Mouse (Mus musculus) midbrain, embryonic 10.5 days (tissue): ENCODE data around the gene Cubn. TPM values are rescaled to one million over a fixed set of nuclear protein-coding genes. Genes with fewer than 3 reads are reported as not detected.

ENCODE experiments used
- DNase-seq: peaks from one replicate; pipeline ENCODE4 v3.0.0-alpha.2; 2017; ENCODE audit warnings: low spot score
- H3K27ac ChIP-seq: fragments of 300-500 bp; sonication (generic); replicated peaks from 2 replicates; pipeline ENCODE4 v1.5.1; 2016; ENCODE audit warnings: mild to moderate bottlenecking
- H3K27me3 ChIP-seq: fragments of 300-500 bp; sonication (generic); 2 replicates; pipeline ENCODE4 v1.6.1; 2016; ENCODE audit warnings: low read depth, mild to moderate bottlenecking; ENCODE audit not compliant: poor library complexity, severe bottlenecking
- H3K36me3 ChIP-seq: fragments of 300-500 bp; sonication (generic); 2 replicates; pipeline ENCODE4 v1.6.1; 2016; ENCODE audit warnings: mild to moderate bottlenecking, moderate library complexity
- H3K4me1 ChIP-seq: fragments of 300-500 bp; sonication (generic); 2 replicates; pipeline ENCODE4 v1.6.1; 2016
- H3K4me3 ChIP-seq: fragments of 300-500 bp; sonication (generic); 2 replicates; pipeline ENCODE4 v1.5.1; 2016; ENCODE audit warnings: mild to moderate bottlenecking, moderate library complexity
- H3K9me3 ChIP-seq: fragments of 300-500 bp; sonication (generic); replicated peaks from 2 replicates; pipeline ENCODE4 v1.6.1; 2016; ENCODE audit warnings: mild to moderate bottlenecking
- WGBS: fragments of 180-500 bp; shearing (Covaris S2); methylation state at CpG from one replicate; pipeline ENCODE4 v1.1.7; 2016; 5-methylcytosine and 5-hydroxymethylcytosine counted together
- polyA plus RNA-seq: library from polyadenylated mRNA; unstranded; fragments of >200 nt; fragmentation: Nextera tagmentation; extraction: Ambion mirVana; gene quantifications from 2 replicates; pipeline ENCODE4 v1.2.1, GENCODE M21; 2016

Gene Cubn
- polyA plus RNA-seq, 1 experiment from 2014 or later = 0.48 TPM

DNA sequence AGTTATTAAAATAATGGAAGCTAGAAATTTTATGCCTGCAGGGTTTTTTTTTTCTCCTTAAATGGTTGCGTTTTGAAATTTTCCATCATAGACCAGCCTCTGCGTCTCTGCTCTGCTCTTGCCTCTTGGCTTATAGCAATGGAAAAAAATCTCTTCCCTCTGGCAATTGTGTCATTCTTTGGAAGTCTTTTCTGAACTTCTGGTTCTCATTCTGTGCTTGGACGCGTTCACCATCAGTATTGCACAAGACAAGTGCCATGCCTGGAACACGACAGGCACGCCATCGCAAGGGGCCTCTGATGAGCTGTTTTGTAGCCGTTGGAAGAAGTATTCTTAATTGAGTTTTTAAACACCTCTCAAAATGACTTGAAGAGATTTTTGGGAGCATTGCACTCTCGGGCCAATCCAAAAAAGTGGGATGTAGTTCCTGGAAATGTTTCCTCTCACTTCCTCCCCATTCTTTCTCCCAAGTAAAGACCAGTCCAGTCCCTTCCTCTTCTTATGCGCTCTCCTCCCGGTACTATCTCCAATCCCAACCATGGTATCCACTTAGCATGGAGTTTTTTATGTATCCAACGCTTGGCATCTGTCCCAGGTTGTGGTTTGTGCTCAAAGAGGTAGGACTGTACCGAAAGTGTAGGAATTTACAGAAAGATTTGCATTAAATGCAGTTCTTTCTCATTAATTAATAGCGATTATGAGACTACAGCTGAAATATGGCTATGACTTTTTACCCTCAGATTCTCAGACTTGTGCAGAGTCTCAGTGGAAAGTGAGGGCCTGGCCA lies 69.4 kb downstream of the Cubn start:
- Histone ChIP-seq H3K4me1 (no peaks in the 10 kb centered on the region), H3K4me3 (no peak overlapping the region), H3K27me3 (no peaks in the 10 kb centered on the region), H3K36me3 (no peaks in the 10 kb centered on the region), H3K9me3 (no peaks in the 10 kb centered on the region), H3K27ac (no peak overlapping the region)
- 93% methylated on average over 14 of the region's 14 CpGs for WGBS
- no peak for DNase-seq

DNA sequence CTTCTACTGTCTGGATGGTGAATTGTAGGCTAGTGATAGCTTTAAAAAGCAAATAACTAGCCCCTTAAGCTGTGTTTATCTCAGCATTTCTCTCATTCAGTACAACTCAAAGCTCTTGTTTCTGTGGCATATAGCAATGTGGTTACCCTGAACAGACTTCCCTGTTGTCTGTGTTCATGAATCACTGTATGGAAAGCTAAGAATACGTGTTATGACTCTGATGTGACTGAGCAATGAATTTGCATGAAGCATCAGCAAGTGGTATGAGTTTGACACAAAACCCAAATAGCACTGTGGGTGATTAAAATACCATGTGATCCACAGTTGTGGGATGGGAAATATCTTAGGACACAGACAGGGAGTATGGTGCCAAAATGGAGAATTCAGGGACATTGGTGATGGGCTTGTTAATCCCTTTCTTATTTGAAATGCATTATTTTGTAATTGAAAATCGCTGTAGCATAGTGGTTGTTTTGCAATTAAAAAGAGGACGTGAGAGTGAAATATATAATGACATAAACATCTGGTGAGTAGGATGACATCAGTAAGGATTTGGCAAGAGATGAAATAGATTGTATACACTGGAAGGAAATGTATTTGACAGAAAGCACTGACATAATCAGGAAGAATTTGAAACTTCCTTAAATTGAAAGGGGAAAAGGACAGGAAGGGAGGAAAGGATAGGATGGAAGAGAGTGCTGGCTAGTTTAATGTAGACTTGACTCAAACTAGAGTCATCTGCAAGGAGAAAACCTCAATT lies 74.7 kb downstream of the Cubn start:
- H3K36me3 ChIP-seq = no peaks in the 10 kb centered on the region
- H3K9me3 ChIP-seq = no peaks in the 10 kb centered on the region
- no peak for DNase-seq
- H3K4me3 ChIP-seq = no peak overlapping the region
- H3K27me3 ChIP-seq = no peaks in the 10 kb centered on the region
- 86% methylated on average over 3 of the region's 3 CpGs for WGBS
- H3K4me1 ChIP-seq = peaks cover 24% of the 10 kb centered on the region
- no peak overlapping the region for H3K27ac ChIP-seq

DNA sequence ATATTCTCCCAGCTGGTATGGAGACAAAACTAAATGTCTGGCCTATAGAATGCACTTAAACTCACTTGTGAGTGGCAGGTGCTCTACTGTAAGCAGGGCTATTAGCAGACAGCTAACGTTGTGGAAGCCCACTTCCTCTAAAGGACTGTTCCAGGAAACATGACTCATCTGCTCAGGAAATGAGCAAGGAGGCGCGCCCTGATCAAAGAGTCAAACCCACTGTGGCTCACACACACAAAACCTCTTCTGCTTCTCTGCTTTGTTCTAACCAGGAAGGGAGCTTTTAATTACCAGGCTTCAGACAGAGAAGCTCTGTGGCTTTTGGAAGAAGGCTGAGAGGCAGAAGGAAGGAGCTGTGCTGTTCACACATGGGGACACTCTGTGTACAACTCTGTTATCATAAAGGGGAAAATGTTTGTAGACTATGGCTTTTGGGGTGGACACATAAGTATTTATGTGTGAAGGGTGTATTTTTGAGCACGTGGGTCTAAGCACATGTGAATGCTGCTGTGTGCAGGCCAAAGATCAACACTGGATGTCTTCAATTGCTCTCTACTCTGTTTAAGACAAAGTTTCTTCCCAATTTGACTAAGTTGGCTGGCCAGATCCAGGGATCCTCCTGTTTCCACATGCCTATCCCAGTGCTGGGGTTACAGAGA lies 78.0 kb downstream of the Cubn start:
- no peaks in the 10 kb centered on the region for H3K27me3 ChIP-seq
- H3K27ac ChIP-seq = peak overlapping the region; percentile 57
- DNase-seq = no peak
- 67% methylated on average over 4 of the region's 4 CpGs for WGBS
- H3K9me3 ChIP-seq = no peaks in the 10 kb centered on the region
- no peaks in the 10 kb centered on the region for H3K36me3 ChIP-seq
- H3K4me1 ChIP-seq = peaks cover 31% of the 10 kb centered on the region
- H3K4me3 ChIP-seq = no peak overlapping the region

DNA sequence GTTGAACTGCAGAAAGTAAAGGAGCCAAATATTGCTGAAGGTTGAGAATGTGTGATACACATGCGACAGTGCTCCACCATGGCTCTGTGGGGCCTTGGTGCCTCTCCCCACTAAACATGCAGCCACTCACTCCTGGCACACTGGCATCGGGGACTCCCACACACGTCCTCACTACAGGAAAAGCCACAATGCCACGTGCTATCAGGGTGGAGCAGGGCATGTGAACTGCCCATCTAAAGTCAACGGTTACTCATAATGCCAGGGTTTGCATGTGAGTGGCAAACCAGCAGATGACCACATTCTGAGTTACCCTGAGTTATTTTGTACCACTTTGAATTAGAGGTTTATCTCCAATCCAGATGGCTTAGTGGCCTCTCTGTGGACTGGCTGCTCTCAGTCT lies 81.0 kb downstream of the Cubn start:
- no peaks in the 10 kb centered on the region for H3K36me3 ChIP-seq
- H3K4me3 ChIP-seq = no peak overlapping the region
- peak overlapping the region; percentile 55; the same call in 1 of the 2 replicates for H3K27ac ChIP-seq
- WGBS = 89% methylated on average over 5 of the region's 5 CpGs
- no peaks in the 10 kb centered on the region for H3K27me3 ChIP-seq
- DNase-seq = no peak
- H3K9me3 ChIP-seq = no peaks in the 10 kb centered on the region
- peaks cover 53% of the 10 kb centered on the region for H3K4me1 ChIP-seq

DNA sequence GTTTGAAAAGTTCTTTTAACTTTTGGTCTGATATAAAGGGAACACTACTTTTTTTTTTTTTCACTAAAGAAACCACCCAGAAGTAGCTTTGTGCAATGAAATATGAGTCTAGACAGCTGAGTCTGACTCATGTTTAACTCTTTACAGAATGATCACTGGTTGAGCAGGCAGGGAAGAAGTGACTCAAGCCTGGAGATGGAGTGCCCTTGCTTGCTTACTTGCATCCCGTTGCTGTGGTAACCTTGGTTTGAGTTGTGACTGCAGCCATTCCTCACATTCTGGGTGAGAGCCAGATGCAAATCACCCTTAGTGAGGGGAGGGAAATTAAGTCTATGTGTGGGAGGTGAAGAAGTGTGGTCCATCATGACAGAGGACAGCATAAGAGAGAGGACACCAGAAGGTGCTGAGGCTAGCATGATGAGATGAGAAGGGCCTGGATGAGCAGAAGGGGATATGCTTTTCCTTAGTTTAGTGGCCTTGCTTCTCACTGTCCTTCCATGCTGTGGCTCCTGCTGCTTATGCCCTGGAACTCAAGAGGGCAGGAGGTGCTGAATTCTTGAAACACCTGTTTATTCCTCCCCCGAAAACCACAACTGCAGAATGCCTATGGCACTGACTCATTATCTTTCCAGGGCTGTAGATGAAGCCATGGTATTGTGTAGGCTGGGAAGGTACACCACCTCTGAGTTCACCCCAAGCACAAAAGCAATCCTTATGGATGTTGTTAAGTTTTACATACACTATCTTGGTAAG lies 81.7 kb downstream of the Cubn start:
- Histone ChIP-seq H3K4me3 (no peak overlapping the region), H3K27me3 (no peaks in the 10 kb centered on the region), H3K36me3 (no peaks in the 10 kb centered on the region), H3K9me3 (no peaks in the 10 kb centered on the region), H3K27ac (peak overlapping the region; percentile 25; the same call in 1 of the 2 replicates), H3K4me1 (peaks cover 46% of the 10 kb centered on the region)
- no peak for DNase-seq
- 80% methylated on average over 2 of the region's 2 CpGs for WGBS

DNA sequence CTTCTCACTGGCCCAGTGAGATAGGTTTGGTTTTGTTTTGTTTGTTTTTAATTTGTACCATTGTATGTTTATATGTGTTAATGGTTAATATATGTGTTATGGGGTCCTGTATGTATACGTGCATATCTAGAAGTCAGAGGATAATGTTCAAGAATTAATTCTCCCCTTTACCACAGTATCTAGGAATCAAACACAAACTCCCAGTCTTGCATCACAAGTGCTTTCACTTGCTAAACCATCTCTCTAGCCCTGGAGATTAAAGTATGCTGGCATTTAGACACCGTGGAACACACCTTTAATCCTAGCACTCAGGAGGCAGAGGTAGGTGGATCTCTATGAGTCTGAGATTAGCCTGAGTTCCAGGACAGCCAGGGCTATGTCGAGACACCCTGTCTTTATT lies 83.3 kb downstream of the Cubn start:
- no peak for DNase-seq
- no peaks in the 10 kb centered on the region for H3K27me3 ChIP-seq
- no peaks in the 10 kb centered on the region for H3K9me3 ChIP-seq
- H3K36me3 ChIP-seq = no peaks in the 10 kb centered on the region
- no peak overlapping the region for H3K4me3 ChIP-seq
- H3K4me1 ChIP-seq = peaks cover 32% of the 10 kb centered on the region
- WGBS = 73% methylated on average over 3 of the region's 3 CpGs
- peak overlapping the region; percentile 72; the same call in 1 of the 2 replicates for H3K27ac ChIP-seq

DNA sequence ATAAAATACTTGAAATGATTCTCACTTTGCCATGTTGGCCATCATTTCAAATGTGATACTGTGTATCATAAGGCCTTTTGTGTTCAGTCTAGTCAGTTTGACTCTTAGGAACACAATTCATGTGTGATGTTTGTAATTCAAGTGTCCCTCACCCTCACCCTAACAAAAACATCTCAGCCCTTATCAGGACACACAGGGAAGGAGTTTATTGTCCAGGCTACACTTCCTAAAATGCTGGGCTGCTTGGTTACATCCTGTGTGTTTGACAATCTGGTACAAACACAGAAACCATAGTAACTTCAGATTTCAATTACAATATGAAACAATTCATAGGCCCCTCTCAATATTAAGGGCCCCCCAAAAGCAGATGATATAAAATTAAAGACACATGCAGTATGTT lies 83.9 kb downstream of the Cubn start:
- no peak for DNase-seq
- H3K9me3 ChIP-seq = no peaks in the 10 kb centered on the region
- H3K4me1 ChIP-seq = peaks cover 32% of the 10 kb centered on the region
- no peak overlapping the region for H3K4me3 ChIP-seq
- H3K27me3 ChIP-seq = no peaks in the 10 kb centered on the region
- H3K27ac ChIP-seq = peak overlapping the region; percentile 72
- no peaks in the 10 kb centered on the region for H3K36me3 ChIP-seq

DNA sequence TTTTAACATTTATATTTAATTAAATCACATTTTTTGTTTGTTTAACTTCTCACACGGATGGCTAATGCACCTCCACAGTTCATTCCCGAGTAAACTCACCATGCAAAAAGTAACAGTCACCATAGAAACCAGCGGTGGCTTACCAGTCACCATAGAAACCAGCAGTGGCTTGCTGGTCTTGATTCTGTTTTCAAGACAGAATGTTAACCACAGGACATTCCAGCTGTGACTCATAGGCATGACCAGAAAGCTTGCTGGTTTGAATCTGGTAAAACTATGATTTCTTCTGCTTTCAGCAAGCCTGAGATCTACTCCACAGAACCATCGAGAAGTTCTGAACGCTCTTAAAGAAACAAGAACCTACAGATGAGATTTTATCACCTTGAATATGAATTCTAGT lies 84.3 kb downstream of the Cubn start:
- Histone ChIP-seq H3K4me3 (no peak overlapping the region), H3K9me3 (no peaks in the 10 kb centered on the region), H3K4me1 (peaks cover 32% of the 10 kb centered on the region), H3K27me3 (no peaks in the 10 kb centered on the region), H3K36me3 (no peaks in the 10 kb centered on the region), H3K27ac (peak overlapping the region; percentile 72)
- DNase-seq = peak; percentile 72
- WGBS = 33% methylated on average over 5 of the region's 5 CpGs

DNA sequence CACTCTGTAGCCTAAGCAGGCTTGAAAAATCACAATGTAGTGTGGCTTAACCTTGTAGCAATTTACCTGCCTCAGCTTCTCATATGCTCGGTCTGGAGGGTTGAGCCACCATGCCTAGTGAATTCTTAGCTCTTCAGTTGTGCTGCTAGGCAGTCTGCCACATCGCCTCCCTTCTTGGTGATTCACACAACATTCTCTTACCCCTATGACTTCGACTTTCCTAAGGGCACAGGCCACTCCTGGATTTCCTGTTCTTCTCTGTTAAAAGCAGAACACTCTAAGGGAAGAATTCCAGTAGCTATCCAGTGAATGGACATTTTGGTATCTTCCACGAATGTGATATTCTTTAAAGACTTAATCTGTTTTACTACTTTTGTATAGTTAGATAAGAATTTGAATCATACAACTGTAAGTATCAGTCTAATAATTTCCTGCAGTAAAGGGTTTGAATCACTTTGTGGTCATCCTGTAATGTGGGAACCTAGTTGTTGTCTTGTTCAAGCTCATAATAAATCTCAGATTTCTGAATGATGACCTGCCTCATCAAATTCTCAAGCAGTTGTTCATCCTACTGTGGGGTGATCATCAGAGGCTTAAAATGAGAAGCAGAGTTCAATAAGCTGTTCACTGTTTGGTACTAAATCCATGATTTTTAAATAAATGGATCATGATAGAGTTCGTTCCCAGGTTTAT lies 86.5 kb downstream of the Cubn start:
- no peaks in the 10 kb centered on the region for H3K27me3 ChIP-seq
- no peaks in the 10 kb centered on the region for H3K36me3 ChIP-seq
- no peak for DNase-seq
- H3K9me3 ChIP-seq = no peaks in the 10 kb centered on the region
- H3K27ac ChIP-seq = no peak overlapping the region
- WGBS = 83% methylated on average over 5 of the region's 5 CpGs
- peaks cover 35% of the 10 kb centered on the region for H3K4me1 ChIP-seq
- no peak overlapping the region for H3K4me3 ChIP-seq

DNA sequence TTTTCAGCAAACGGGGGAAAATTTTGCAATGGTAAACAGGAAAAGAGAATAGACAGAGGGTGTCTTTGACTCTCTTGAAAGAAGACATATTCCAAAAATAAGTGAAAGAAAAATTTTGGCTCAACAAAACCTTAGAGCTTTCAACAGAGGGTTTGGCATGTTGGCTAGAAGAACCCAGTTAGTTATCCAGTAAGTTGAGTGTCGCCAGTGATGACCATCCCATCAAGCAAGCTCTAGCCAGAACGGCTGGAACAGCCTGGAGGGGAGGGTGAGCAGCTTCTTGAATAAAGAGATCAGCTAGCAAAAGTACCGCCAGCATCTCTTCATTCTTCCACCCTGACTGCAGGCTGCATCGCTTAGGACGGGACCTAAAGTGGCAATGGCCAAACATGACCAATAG lies 90.8 kb downstream of the Cubn start:
- Histone ChIP-seq H3K27me3 (no peaks in the 10 kb centered on the region), H3K4me1 (peaks cover 40% of the 10 kb centered on the region), H3K9me3 (no peaks in the 10 kb centered on the region), H3K36me3 (no peaks in the 10 kb centered on the region), H3K4me3 (no peak overlapping the region), H3K27ac (peak overlapping the region; percentile 5)
- DNase-seq = no peak
- 82% methylated on average over 6 of the region's 6 CpGs for WGBS

DNA sequence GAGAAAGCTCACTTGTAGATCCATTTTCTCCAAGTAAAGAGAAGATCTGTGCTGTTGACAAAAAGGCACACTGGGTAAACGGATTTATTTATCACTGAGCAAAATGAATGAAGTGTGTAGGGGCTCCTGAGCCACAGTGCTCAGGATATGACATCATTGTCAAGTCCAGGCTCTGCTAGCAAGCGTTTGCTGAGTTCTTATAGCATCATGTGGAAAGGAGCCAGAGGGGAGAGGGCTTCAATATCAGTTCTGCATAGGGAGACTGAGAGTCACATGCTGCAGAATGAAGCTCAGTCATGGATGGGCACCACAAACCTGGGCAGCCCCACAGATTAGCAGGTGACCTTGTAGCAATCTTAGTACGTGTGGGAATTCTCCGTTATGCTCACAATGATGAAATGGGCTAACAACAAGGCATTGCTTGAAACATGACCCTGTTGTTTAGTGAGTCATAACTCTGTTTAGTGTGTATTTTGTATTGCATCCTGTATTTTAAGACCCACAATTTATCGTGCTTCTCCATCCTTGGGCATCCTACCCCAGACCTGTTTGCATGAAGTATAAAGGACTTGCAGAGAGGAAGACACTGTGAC lies 92.0 kb downstream of the Cubn start:
- Histone ChIP-seq H3K4me1 (peaks cover 52% of the 10 kb centered on the region), H3K4me3 (no peak overlapping the region; the same call in 1 of the 2 replicates), H3K36me3 (no peaks in the 10 kb centered on the region), H3K9me3 (no peaks in the 10 kb centered on the region), H3K27ac (peak overlapping the region; percentile 88), H3K27me3 (no peaks in the 10 kb centered on the region)
- DNase-seq = peak; percentile 26
- 74% methylated on average over 5 of the region's 5 CpGs for WGBS
